Mouse (Mus musculus): ENCODE results near the gene Tgfa. TPM values are rescaled to one million over a fixed set of nuclear protein-coding genes. Genes with fewer than 3 reads are reported as not detected.

The Tgfa gene
- polyA plus RNA-seq, 1 experiment from 2014 or later: 1.9 TPM

- no peak overlapping the region for H3K27ac ChIP-seq (ENCODE audit: low read depth, low read length)
- no peak overlapping the region for H3K4me3 ChIP-seq (ENCODE audit: low read depth, low read length)
- H3K4me1 ChIP-seq (replicated peaks; ENCODE audit: control insufficient read depth, insufficient read depth, low read length): no peaks in the 10 kb centered on the region
- DNase-seq (ENCODE audit: low spot score) (no peak), ATAC-seq (replicated peaks; ENCODE audit: low FRiP score) (no peak)
- no peaks in the 10 kb centered on the region for H3K27me3 ChIP-seq (ENCODE audit: control insufficient read depth, insufficient read depth, low read length)
- WGBS: 88% methylated on average over 2 of the region's 2 CpGs
- H3K9ac ChIP-seq (ENCODE audit: low read length): no peak overlapping the region
- H3K36me3 ChIP-seq (ENCODE audit: control insufficient read depth, insufficient read depth, low read length): no peaks in the 10 kb centered on the region
- H3K9me3 ChIP-seq (ENCODE audit: control insufficient read depth, low read length): no peaks in the 10 kb centered on the region
- H3K4me2 ChIP-seq (ENCODE audit: low read depth, low read length, severe bottlenecking): no peak overlapping the region
These were observed 81.8 kb downstream of the Tgfa start for GRCm38 (mm10) chr6:86276816-86277215.

GRCm38 (mm10) chr6:86277620-86278019, 82.6 kb downstream of the Tgfa start:
- DNase-seq (ENCODE audit: low spot score) (no peak), ATAC-seq (replicated peaks; ENCODE audit: low FRiP score) (no peak)
- WGBS: 79% methylated on average over 7 of the region's 7 CpGs
- Histone ChIP-seq H3K9ac (ENCODE audit: low read length) (no peak overlapping the region), H3K4me3 (ENCODE audit: low read depth, low read length) (no peak overlapping the region), H3K36me3 (ENCODE audit: control insufficient read depth, insufficient read depth, low read length) (no peaks in the 10 kb centered on the region), H3K4me1 (replicated peaks; ENCODE audit: control insufficient read depth, insufficient read depth, low read length) (no peaks in the 10 kb centered on the region), H3K4me2 (ENCODE audit: low read depth, low read length, severe bottlenecking) (no peak overlapping the region), H3K9me3 (ENCODE audit: control insufficient read depth, low read length) (no peaks in the 10 kb centered on the region), H3K27me3 (ENCODE audit: control insufficient read depth, insufficient read depth, low read length) (no peaks in the 10 kb centered on the region), H3K27ac (ENCODE audit: low read depth, low read length) (no peak overlapping the region)

- H3K9ac ChIP-seq (ENCODE audit: low read length): no peak overlapping the region
- H3K36me3 ChIP-seq (ENCODE audit: control insufficient read depth, insufficient read depth, low read length): no peaks in the 10 kb centered on the region
- ATAC-seq (replicated peaks; ENCODE audit: low FRiP score) (no peak), DNase-seq (ENCODE audit: low spot score) (no peak)
- WGBS: 91% methylated on average over 11 of the region's 11 CpGs
- no peak overlapping the region for H3K4me3 ChIP-seq (ENCODE audit: low read depth, low read length)
- H3K4me2 ChIP-seq (ENCODE audit: low read depth, low read length, severe bottlenecking): no peak overlapping the region
- no peaks in the 10 kb centered on the region for H3K4me1 ChIP-seq (replicated peaks; ENCODE audit: control insufficient read depth, insufficient read depth, low read length)
- no peaks in the 10 kb centered on the region for H3K27me3 ChIP-seq (ENCODE audit: control insufficient read depth, insufficient read depth, low read length)
- H3K27ac ChIP-seq (ENCODE audit: low read depth, low read length): no peak overlapping the region
- H3K9me3 ChIP-seq (ENCODE audit: control insufficient read depth, low read length): no peaks in the 10 kb centered on the region
These were observed 86.7 kb downstream of the Tgfa start for GRCm38 (mm10) chr6:86281573-86282210.

DNA sequence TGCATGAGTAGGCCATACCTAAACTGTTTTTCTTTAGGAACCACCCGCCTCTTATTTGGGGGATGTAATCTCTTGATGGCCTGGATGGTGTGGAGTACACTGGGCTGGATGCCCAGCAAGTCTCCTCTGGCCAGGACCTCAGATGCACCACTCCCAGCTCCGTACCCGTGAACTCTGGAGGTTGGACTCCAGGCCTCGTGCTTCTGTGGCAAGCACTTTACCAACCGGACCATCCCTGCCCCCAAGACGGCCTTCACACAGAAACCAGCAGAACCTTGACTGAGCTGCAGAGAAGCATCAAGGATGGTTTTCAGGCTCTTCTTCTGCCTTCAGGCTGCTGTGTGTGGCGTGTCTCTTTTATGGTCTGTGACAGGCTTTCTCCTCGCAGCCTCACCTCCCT, 98.3 kb downstream of the Tgfa start:
- H3K36me3 ChIP-seq (ENCODE audit: control insufficient read depth, insufficient read depth, low read length): no peaks in the 10 kb centered on the region
- H3K27me3 ChIP-seq (ENCODE audit: control insufficient read depth, insufficient read depth, low read length): no peaks in the 10 kb centered on the region
- no peak overlapping the region for H3K4me2 ChIP-seq (ENCODE audit: low read depth, low read length, severe bottlenecking)
- H3K9ac ChIP-seq (ENCODE audit: low read length): no peak overlapping the region; the same call in 1 of the 2 replicates
- H3K4me1 ChIP-seq (replicated peaks; ENCODE audit: control insufficient read depth, insufficient read depth, low read length): peaks cover 3% of the 10 kb centered on the region
- no peak overlapping the region for H3K27ac ChIP-seq (ENCODE audit: low read depth, low read length)
- H3K9me3 ChIP-seq (ENCODE audit: control insufficient read depth, low read length): no peaks in the 10 kb centered on the region
- 58% methylated on average over 8 of the region's 8 CpGs for WGBS
- H3K4me3 ChIP-seq (ENCODE audit: low read depth, low read length): no peak overlapping the region
- DNase-seq (ENCODE audit: low spot score): no peak
- no peak for ATAC-seq (replicated peaks; ENCODE audit: low FRiP score)

DNA sequence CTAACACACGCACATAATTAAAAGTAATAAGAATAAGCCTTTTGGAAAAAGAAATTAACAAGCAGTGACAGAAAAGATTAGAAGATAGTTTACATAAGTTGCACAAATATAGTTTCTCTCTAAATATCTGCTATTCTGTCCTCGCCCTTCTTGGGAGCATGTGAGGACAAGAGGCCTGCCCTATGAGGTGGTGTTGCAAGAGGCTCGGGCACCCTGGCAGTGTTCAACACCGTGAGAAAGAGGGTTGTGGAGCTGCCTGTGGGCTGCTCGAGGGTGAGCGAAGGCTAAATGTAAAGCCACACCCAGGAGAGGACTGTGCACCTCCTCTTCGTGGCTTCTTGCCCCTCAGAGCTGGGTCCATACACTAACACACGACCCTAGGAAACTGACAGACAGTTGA, 100.4 kb downstream of the Tgfa start:
- H3K4me2 ChIP-seq (ENCODE audit: low read depth, low read length, severe bottlenecking): no peak overlapping the region
- no peaks in the 10 kb centered on the region for H3K36me3 ChIP-seq (ENCODE audit: control insufficient read depth, insufficient read depth, low read length)
- H3K27me3 ChIP-seq (ENCODE audit: control insufficient read depth, insufficient read depth, low read length): no peaks in the 10 kb centered on the region
- 83% methylated on average over 8 of the region's 8 CpGs for WGBS
- H3K27ac ChIP-seq (ENCODE audit: low read depth, low read length): no peak overlapping the region
- DNase-seq (ENCODE audit: low spot score): no peak
- H3K4me1 ChIP-seq (replicated peaks; ENCODE audit: control insufficient read depth, insufficient read depth, low read length): peaks cover 3% of the 10 kb centered on the region
- no peak for ATAC-seq (replicated peaks; ENCODE audit: low FRiP score)
- no peak overlapping the region for H3K9ac ChIP-seq (ENCODE audit: low read length)
- no peak overlapping the region for H3K4me3 ChIP-seq (ENCODE audit: low read depth, low read length)
- H3K9me3 ChIP-seq (ENCODE audit: control insufficient read depth, low read length): no peaks in the 10 kb centered on the region

GRCm38 (mm10) chr6:86296126-86296525, 101.1 kb downstream of the Tgfa start:
- Histone ChIP-seq H3K4me2 (ENCODE audit: low read depth, low read length, severe bottlenecking) (no peak overlapping the region), H3K4me1 (replicated peaks; ENCODE audit: control insufficient read depth, insufficient read depth, low read length) (peaks cover 3% of the 10 kb centered on the region), H3K4me3 (ENCODE audit: low read depth, low read length) (no peak overlapping the region), H3K9ac (ENCODE audit: low read length) (no peak overlapping the region), H3K36me3 (ENCODE audit: control insufficient read depth, insufficient read depth, low read length) (no peaks in the 10 kb centered on the region), H3K9me3 (ENCODE audit: control insufficient read depth, low read length) (no peaks in the 10 kb centered on the region), H3K27ac (ENCODE audit: low read depth, low read length) (no peak overlapping the region), H3K27me3 (ENCODE audit: control insufficient read depth, insufficient read depth, low read length) (no peaks in the 10 kb centered on the region)
- WGBS: 86% methylated on average over 3 of the region's 3 CpGs
- DNase-seq (ENCODE audit: low spot score) (no peak), ATAC-seq (replicated peaks; ENCODE audit: low FRiP score) (no peak)

DNA sequence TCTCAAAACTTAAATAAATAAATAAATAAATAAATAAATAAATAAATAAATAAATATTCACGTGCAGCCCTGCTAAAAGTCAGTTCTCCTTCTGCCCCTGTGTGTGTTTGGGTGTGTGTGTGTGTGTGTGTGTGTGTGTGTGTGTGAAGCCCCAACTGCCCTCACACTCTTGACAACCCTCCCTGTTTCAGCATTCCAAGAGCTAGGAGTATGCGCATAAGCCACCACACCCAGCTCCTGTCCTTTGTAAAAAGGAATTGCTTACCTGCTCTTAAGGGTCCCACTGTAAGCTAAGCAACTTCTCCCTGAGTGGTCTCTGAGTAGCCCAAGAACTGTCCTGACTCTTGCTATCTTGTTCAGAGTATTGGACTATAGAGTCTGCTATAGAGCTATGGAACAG, 101.9 kb downstream of the Tgfa start:
- 89% methylated on average over 2 of the region's 2 CpGs for WGBS
- Histone ChIP-seq H3K36me3 (ENCODE audit: control insufficient read depth, insufficient read depth, low read length) (no peaks in the 10 kb centered on the region), H3K9me3 (ENCODE audit: control insufficient read depth, low read length) (no peaks in the 10 kb centered on the region), H3K4me2 (ENCODE audit: low read depth, low read length, severe bottlenecking) (no peak overlapping the region), H3K4me3 (ENCODE audit: low read depth, low read length) (no peak overlapping the region), H3K27ac (ENCODE audit: low read depth, low read length) (no peak overlapping the region), H3K4me1 (replicated peaks; ENCODE audit: control insufficient read depth, insufficient read depth, low read length) (peaks cover 3% of the 10 kb centered on the region), H3K9ac (ENCODE audit: low read length) (no peak overlapping the region), H3K27me3 (ENCODE audit: control insufficient read depth, insufficient read depth, low read length) (no peaks in the 10 kb centered on the region)
- no peak for ATAC-seq (replicated peaks; ENCODE audit: low FRiP score)
- no peak for DNase-seq (ENCODE audit: low spot score)

GRCm38 (mm10) chr6:86298961-86299360, 103.9 kb downstream of the Tgfa start:
- 95% methylated on average over 3 of the region's 3 CpGs for WGBS
- DNase-seq (ENCODE audit: low spot score) (no peak), ATAC-seq (replicated peaks; ENCODE audit: low FRiP score) (no peak)
- Histone ChIP-seq H3K4me3 (ENCODE audit: low read depth, low read length) (no peak overlapping the region), H3K36me3 (ENCODE audit: control insufficient read depth, insufficient read depth, low read length) (no peaks in the 10 kb centered on the region), H3K4me1 (replicated peaks; ENCODE audit: control insufficient read depth, insufficient read depth, low read length) (no peaks in the 10 kb centered on the region), H3K27ac (ENCODE audit: low read depth, low read length) (no peak overlapping the region), H3K27me3 (ENCODE audit: control insufficient read depth, insufficient read depth, low read length) (no peaks in the 10 kb centered on the region), H3K9me3 (ENCODE audit: control insufficient read depth, low read length) (no peaks in the 10 kb centered on the region), H3K9ac (ENCODE audit: low read length) (no peak overlapping the region), H3K4me2 (ENCODE audit: low read depth, low read length, severe bottlenecking) (no peak overlapping the region)

- Histone ChIP-seq H3K9ac (ENCODE audit: low read length) (no peak overlapping the region), H3K27me3 (ENCODE audit: control insufficient read depth, insufficient read depth, low read length) (no peaks in the 10 kb centered on the region), H3K27ac (ENCODE audit: low read depth, low read length) (no peak overlapping the region), H3K9me3 (ENCODE audit: control insufficient read depth, low read length) (no peaks in the 10 kb centered on the region), H3K36me3 (ENCODE audit: control insufficient read depth, insufficient read depth, low read length) (no peaks in the 10 kb centered on the region), H3K4me1 (replicated peaks; ENCODE audit: control insufficient read depth, insufficient read depth, low read length) (no peaks in the 10 kb centered on the region), H3K4me2 (ENCODE audit: low read depth, low read length, severe bottlenecking) (no peak overlapping the region), H3K4me3 (ENCODE audit: low read depth, low read length) (no peak overlapping the region)
- DNase-seq (ENCODE audit: low spot score) (no peak), ATAC-seq (replicated peaks; ENCODE audit: low FRiP score) (no peak)
- 89% methylated on average over 2 of the region's 2 CpGs for WGBS
These were observed 104.4 kb downstream of the Tgfa start for GRCm38 (mm10) chr6:86299381-86299780.

Data from forebrain, embryonic 11.5 days (tissue).